Comparison of ENCODE assay signal across 27 mouse cellular contexts in genomic region chr11:49695695-49696094, GRCm38 (mm10). TPM values are rescaled to one million over a fixed set of nuclear protein-coding genes. Genes with fewer than 3 reads are reported as not detected.
DNase-seq lines count a peak whose midpoint lies in the region; TF ChIP-seq lines count a peak whose summit lies in the region.
"Had no signal": no experiment of that assay in that cellular context is flagged by ENCODE, and none has a peak within 500 bp of the region (broad histone marks: within the 10 kb centered on the region; RNA-seq: fewer than 3 reads in every experiment).

No protein-coding gene starts in this region.

- 55% methylated on average over 2 of the region's 2 CpGs for WGBS in kidney, adult 2 months

- dilution Hi-C loops in CH12.LX (cut with MboI; ENCODE audit: extremely low pct_ligation_motif_present, extremely low pct_unique_long_range_greater_than_20kb, low sequenced_read_pairs) = no loop called here

- H3K27me3 ChIP-seq in kidney, adult 2 months (replicated peaks; ENCODE audit: control insufficient read depth, insufficient read depth, low read length) = no peaks in the 10 kb centered on the region
- H3K27me3 ChIP-seq in CH12.LX (replicated peaks) = no peaks in the 10 kb centered on the region
- H3K27me3 ChIP-seq: embryonic facial prominence, embryonic 12.5 days; embryonic facial prominence, embryonic 15.5 days; forebrain, embryonic 12.5 days; forebrain, embryonic 15.5 days; heart, embryonic 13.5 days; hindbrain, embryonic 12.5 days; hindbrain, embryonic 15.5 days had no signal

- H3K4me2 ChIP-seq in CH12.LX (ENCODE audit: insufficient read depth, low read depth, poor library complexity, severe bottlenecking) = no peak overlapping the region
- H3K4me2 ChIP-seq: embryonic facial prominence, embryonic 12.5 days; embryonic facial prominence, embryonic 15.5 days; forebrain, embryonic 12.5 days; forebrain, embryonic 15.5 days; heart, embryonic 13.5 days; hindbrain, embryonic 12.5 days; hindbrain, embryonic 15.5 days had no signal

- no peak for TF ChIP-seq CTCF in kidney, adult 2 months (conservative IDR thresholded peaks at IDR 0.05; ENCODE audit: insufficient read depth, insufficient read length, low read depth, low read length)
- no peak for TF ChIP-seq CTCF in CH12.LX (conservative IDR thresholded peaks at IDR 0.05 in 1 of 2, IDR thresholded peaks at IDR 0.05 in 1 of 2; ENCODE audit: low read depth in 2 of 2, low read length in 2 of 2)

- in situ Hi-C loops in CH12.LX (cut with MboI; ENCODE audit: low pct_ligation_motif_present, low pct_unique_long_range_greater_than_20kb, low sequenced_read_pairs) = no loop called here

- TF ChIP-seq POLR2A in kidney, adult 2 months (IDR thresholded peaks at IDR 0.05; ENCODE audit: low read depth, low read length) = no peak
- TF ChIP-seq POLR2A in CH12.LX (IDR thresholded peaks at IDR 0.05; ENCODE audit: low read depth, low read length) = no peak

- peak overlapping the region; percentile 59; the same call in 1 of the 2 replicates for H3K27ac ChIP-seq in kidney, adult 2 months (ENCODE audit: insufficient read depth, low read depth, low read length)
- H3K27ac ChIP-seq in CH12.LX (ENCODE audit: insufficient read depth, low read depth) = 0 out of 2 replicates have a peak overlapping the region, but pooled peaks have one; percentile 49
- H3K27ac ChIP-seq: embryonic facial prominence, embryonic 12.5 days; embryonic facial prominence, embryonic 15.5 days; forebrain, embryonic 12.5 days; forebrain, embryonic 15.5 days; hindbrain, embryonic 12.5 days; hindbrain, embryonic 15.5 days had no signal

- no peak overlapping the region for H3K4me3 ChIP-seq in kidney, adult 2 months (ENCODE audit: insufficient read depth, low read depth, low read length)
- no peak overlapping the region for H3K4me3 ChIP-seq in CH12.LX (replicated peaks in 1 of 3; ENCODE audit: low read depth in 2 of 3, low read length in 2 of 3, poor library complexity in 1 of 3)
- H3K4me3 ChIP-seq: embryonic facial prominence, embryonic 12.5 days; embryonic facial prominence, embryonic 15.5 days; forebrain, embryonic 12.5 days; forebrain, embryonic 15.5 days; heart, embryonic 13.5 days; hindbrain, embryonic 12.5 days; hindbrain, embryonic 15.5 days had no signal

- no peaks in the 10 kb centered on the region for H3K9me3 ChIP-seq in CH12.LX (replicated peaks; ENCODE audit: low read length)
- H3K9me3 ChIP-seq: embryonic facial prominence, embryonic 15.5 days; forebrain, embryonic 12.5 days; forebrain, embryonic 15.5 days; heart, embryonic 13.5 days; hindbrain, embryonic 12.5 days; hindbrain, embryonic 15.5 days had no signal

- no peak for TF ChIP-seq RAD21 in CH12.LX (IDR thresholded peaks at IDR 0.05; ENCODE audit: low read depth, low read length)

- TF ChIP-seq EP300 in CH12.LX (IDR thresholded peaks at IDR 0.05; ENCODE audit: low read length) = no peak

- peaks cover 7% of the 10 kb centered on the region; the same call in 1 of the 2 replicates for H3K4me1 ChIP-seq in kidney, adult 2 months (ENCODE audit: control insufficient read depth, insufficient read depth, low read length)
- H3K4me1 ChIP-seq in CH12.LX (ENCODE audit: control insufficient read depth in 1 of 2, insufficient read depth in 2 of 2) = peaks cover 12 to 84% of the 10 kb centered on the region in 2 experiments
- H3K4me1 ChIP-seq: embryonic facial prominence, embryonic 12.5 days; embryonic facial prominence, embryonic 15.5 days; forebrain, embryonic 12.5 days; forebrain, embryonic 15.5 days had no signal

- peak; percentile 38 for DNase-seq in kidney, adult 2 months
- DNase-seq in kidney, adult 11 months = no peak
- DNase-seq in kidney, postnatal 25 days = peak; percentile 50 to 61
- DNase-seq in kidney, postnatal 10 days = no peak
- no peak for DNase-seq in CH12.LX (ENCODE audit: extremely low read depth)
- DNase-seq in retina, embryonic 14.5 days (ENCODE audit: low spot score) = no peak
- DNase-seq: adrenal gland, adult 2 months; adrenal gland, postnatal 14 days; cerebellum, adult 11 months; cerebellum, adult 2 months; cerebellum, adult 9-11 months; cerebellum, postnatal 25 days; gastrocnemius, postnatal 25 days; heart, adult 18-20 months had no signal

- no peaks in the 10 kb centered on the region for H3K36me3 ChIP-seq in kidney, adult 2 months (ENCODE audit: control insufficient read depth, insufficient read depth, low read length)
- peaks cover 28 to 74% of the 10 kb centered on the region in 2 experiments for H3K36me3 ChIP-seq in CH12.LX (replicated peaks in 1 of 2; ENCODE audit: control insufficient read depth in 1 of 2, insufficient read depth in 1 of 2, low read length in 1 of 2)

- 0 out of 2 replicates have a peak overlapping the region, but pooled peaks have one; percentile 42 for H3K9ac ChIP-seq in CH12.LX (ENCODE audit: insufficient read depth, low read depth)
- H3K9ac ChIP-seq: embryonic facial prominence, embryonic 12.5 days; embryonic facial prominence, embryonic 15.5 days; forebrain, embryonic 12.5 days; forebrain, embryonic 15.5 days; heart, embryonic 13.5 days; hindbrain, embryonic 12.5 days; hindbrain, embryonic 15.5 days had no signal

- peaks cover 80% of the 10 kb centered on the region for H3K79me2 ChIP-seq in CH12.LX (replicated peaks; ENCODE audit: control insufficient read depth, extremely low read depth, insufficient read depth, poor library complexity, severe bottlenecking)

TF ChIP-seq in CH12.LX, 34 proteins besides CTCF, POLR2A, EP300 and RAD21:
- TF ChIP-seq ETS1 (conservative IDR thresholded peaks at IDR 0.05; ENCODE audit: low read depth, low read length) = no peak
- TF ChIP-seq CHD2 (IDR thresholded peaks at IDR 0.05; ENCODE audit: low read length) = no peak
- no peak for TF ChIP-seq JUN (IDR thresholded peaks at IDR 0.05; ENCODE audit: insufficient read depth, low read depth, low read length)
- no peak for TF ChIP-seq ELF1 (IDR thresholded peaks at IDR 0.05; ENCODE audit: low read depth, low read length)
- TF ChIP-seq TBP (conservative IDR thresholded peaks at IDR 0.05; ENCODE audit: low read depth, low read length) = no peak
- no peak for TF ChIP-seq ZMIZ1 (IDR thresholded peaks at IDR 0.05; ENCODE audit: low read depth, low read length)

RNA-seq across cellular contexts. Expression of gene Cnot6, which starts 16.8 kb away (rescaled TPM):
- 10.5 and 14.1 TPM in 2 replicates for polyA plus RNA-seq in kidney, adult 2 months (2012; rRNA removed)
- total RNA-seq in CH12.LX (2012; rRNA removed) (32.4 and 39.2 TPM in 2 replicates), CH12.LX (2014; rRNA removed) (90.8 and 102 TPM in 2 replicates)
- polyA plus RNA-seq in CH12.LX (2012; ENCODE audit: insufficient read length, low read depth) = 75.2 and 85.0 TPM in 2 replicates

RNA-seq across cellular contexts. Expression of gene Scgb3a1, which starts 32.3 kb away (rescaled TPM):
- not detected in 2 replicates for polyA plus RNA-seq in kidney, adult 2 months (2012; rRNA removed)
- total RNA-seq in CH12.LX (2012; rRNA removed) = not detected in 2 replicates
- not detected in 2 replicates for total RNA-seq in CH12.LX (2014; rRNA removed)
- not detected in 2 replicates for polyA plus RNA-seq in CH12.LX (2012; ENCODE audit: insufficient read length, low read depth)
- total RNA-seq: adrenal gland, adult 2 months; adrenal gland, postnatal 14 days; adrenal gland, postnatal 4 days; common myeloid progenitor, adult 5-6 weeks; gastrocnemius, adult 8-10 months; gastrocnemius, postnatal 25 days; hematopoietic stem cell, adult 5-6 weeks; MEL had no signal
- polyA plus RNA-seq: adrenal gland, adult 2 months; cerebellum, adult 2 months; embryonic facial prominence, embryonic 12.5 days; embryonic facial prominence, embryonic 15.5 days; forebrain, embryonic 12.5 days; forebrain, embryonic 15.5 days; gonadal fat pad, adult 2 months; hindbrain, embryonic 12.5 days had no signal

Comparison
In these comparisons a context has a peak if more than half of its experiments do, and no peak if none do; other contexts are left out.
1. DNase-seq: peak in kidney, adult 2 months (single experiment) and kidney, postnatal 25 days (2 of 2); none in kidney, adult 11 months (single experiment), kidney, postnatal 10 days (single experiment), CH12.LX (single experiment) and retina, embryonic 14.5 days (single experiment).